Mouse (Mus musculus) liver (tissue): ENCODE results near the gene Cfap97.

Experiments
- DNase-seq: peaks from one replicate; pipeline ENCODE4 v3.0.0-alpha.2; 2020; ENCODE audit warnings: mixed read lengths

Gene Cfap97

DNA sequence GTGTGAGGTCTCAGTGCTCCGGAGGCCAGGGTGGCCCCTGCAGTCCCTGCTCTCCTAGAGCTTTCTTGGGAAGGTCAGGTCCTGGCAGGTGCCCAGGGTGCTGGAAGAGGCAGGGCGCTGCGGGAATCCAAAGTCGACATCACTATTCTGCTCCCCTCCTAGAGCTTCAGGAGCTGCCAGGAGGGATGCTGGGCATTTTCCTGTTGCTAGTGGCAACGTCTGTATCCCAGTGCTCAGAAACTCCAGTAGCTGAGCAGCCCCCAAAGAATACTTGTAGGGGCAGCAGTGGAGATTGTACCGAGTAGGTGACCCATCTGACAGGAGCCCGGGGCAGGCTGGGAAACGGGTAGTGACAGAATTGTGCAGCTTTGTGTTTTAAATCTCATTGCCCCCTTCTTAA lies 81.2 kb downstream of the Cfap97 start:
- no peak for DNase-seq

DNA sequence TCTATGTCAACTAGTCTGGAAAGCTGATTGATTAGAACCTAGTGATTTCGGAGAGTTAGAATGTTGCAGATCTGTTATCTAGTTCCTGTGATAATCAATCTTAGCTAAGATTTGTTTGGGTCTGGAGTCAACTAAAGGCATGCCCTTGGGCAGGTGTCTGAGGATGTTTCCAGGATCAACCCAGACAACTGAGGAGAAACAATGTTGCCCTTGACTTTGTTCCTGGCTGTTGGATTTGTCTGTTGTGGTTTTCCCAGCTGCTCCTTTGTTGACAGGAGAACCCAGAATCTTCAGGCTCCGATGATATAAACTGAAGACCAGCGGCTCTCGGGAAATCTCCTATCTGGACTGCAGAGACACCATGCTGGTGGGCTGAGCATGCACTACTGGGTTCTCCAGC lies 83.2 kb downstream of the Cfap97 start:
- no peak for DNase-seq

DNA sequence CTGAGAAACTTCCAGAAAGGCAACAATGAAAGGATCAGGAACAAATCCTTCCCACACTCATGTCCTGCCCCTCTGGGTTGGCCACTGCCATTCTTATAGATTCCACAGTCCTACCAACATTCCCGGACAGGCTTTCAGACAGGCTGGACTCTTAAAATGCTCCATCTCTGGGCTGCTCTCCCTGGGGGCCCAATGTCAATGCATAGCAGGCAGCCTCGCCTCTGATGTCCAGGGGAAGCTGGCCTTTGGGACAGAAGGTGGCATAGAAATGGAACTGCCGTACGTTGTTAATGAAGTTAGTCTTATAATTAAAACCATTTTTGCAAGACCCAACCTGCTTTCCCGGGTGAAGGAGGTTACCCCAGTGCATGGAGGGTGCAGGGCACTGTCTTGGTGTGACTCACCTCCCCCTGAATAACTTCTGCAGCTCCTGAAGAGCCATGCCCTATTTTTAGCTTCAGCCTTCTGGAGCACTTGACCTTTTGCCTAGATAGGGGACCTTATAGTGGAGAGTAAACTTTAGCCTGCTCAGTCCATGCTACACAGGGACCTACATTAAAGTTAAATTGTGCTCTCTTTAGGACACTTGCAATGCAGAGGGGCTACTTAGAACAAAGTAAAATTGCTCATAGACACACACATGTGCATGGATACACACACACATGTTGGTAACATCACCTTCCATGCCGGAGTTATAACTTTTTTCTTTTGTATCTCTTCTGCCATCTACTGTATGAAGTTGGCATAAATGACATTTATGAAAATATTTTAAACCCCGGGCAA lies 85.1 kb downstream of the Cfap97 start:
- DNase-seq, result no peak

DNA sequence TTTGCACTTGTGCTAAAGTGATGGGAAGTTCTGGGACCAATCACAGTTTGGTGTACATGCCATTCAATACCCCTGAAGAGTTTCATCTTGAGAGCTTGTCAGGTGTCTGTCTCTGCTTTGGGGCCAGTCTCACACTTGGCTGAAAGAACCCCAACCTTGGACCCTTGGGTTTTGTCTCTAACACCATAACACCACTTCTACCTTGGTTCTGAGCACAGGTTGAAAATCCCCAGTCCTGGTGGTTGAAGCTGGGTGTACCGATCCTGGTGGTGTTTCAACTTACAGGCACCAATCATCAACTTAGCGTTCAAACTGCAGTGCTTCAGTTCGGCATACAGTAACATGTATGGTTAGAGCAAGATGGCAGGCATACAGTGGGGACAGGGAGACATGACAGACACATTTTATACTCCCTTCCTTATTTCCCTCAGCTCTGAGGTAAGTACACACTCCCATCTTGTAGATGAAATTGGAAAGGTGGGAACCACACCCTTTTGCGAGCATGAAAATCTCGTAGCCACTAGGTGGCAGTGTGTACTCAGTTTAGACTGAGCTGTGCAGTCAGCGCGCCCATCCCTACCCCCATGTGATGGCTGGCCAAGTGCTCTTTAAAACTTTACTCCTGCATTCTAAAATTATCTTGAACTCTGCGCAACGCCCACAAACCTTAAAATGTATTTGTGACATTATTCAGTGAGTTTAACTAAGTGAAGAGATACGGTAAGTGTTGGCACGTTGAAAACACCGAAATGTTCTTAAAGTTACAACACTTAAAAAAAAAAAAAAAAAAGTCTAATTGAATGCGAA lies 90.2 kb downstream of the Cfap97 start:
- peak; percentile 79 for DNase-seq

DNA sequence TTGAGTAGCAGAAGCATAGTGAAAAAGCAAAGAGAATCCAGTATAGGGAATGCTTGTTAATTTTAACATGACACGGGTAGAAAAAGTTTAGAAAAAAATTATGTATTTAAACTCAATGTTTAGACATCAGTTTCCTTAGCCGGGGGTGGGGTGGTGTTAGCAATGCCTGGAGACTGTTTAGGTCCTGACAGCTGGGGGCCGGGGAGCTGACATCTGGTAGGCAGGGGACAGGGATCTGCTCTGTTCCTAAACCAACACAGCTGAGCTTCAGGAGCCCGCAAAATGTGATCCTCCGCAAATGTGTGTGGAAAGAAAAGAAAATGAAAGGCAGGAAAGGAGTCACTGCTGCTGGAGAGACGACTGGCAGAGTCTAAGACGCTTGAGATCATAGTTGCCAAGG lies 91.4 kb downstream of the Cfap97 start:
- DNase-seq, result no peak
